Mouse (Mus musculus): Measurements from ENCODE around the gene Wdr18.
"Not testable (repeated sequence)": the region's sequence is repeated elsewhere in the genome, so short reads cannot be mapped to it uniquely, and the experiment has no call there.

Wdr18 gene

DNA sequence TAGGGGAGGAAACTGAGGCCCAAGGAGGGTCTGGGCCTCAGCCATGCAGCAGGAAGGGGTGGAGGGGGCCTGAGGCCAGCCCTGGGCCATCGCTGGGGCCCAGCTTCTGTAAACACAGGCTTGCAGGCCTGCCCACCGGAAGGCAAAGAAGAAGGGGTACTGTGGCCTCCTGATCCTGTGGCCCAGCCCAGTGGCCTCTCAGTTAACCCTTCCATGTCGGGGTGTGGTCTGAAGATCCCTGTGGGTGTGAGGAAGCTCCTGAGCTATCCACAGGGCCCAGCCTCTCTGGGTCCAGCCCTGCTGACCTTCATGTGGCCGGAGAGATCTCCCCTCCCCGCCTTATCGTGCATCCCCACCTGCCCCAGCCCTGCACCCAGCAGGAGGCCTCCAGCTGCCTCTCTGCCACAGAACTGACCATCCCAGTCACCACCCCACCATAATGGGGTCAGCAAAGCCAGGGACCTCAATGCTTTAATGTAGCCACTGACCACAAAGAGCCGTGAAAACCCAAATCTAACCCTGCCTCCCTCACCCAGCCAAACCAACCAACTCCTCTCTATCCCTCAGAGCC, 13.1 kb upstream of the Wdr18 start:
- no peak for DNase-seq (ENCODE audit: low spot score)

- no peak for DNase-seq (ENCODE audit: low spot score)
Measured at GRCm38 (mm10) chr10:79947502-79947901, 12.4 kb upstream of the Wdr18 start.

DNA sequence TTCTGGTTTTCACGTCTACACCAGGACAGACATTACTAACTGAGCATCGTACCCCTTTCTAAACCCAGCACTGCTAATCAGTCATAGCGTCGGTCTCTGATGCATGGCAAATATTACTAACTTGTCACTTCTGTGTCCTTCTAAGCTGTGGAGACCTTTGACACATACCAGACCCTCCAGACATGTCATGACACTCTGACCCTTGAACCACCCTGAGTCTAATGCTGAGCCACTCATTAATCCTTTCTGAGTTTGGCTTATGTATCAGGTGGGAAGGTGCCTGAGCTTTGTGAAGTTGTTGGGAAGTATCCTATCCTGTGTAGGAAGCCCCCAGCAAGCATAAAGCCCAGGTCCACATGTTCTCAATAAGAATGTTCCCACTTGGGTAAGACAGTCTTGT, 10.1 kb upstream of the Wdr18 start:
- no peak for DNase-seq (ENCODE audit: low spot score)

DNA sequence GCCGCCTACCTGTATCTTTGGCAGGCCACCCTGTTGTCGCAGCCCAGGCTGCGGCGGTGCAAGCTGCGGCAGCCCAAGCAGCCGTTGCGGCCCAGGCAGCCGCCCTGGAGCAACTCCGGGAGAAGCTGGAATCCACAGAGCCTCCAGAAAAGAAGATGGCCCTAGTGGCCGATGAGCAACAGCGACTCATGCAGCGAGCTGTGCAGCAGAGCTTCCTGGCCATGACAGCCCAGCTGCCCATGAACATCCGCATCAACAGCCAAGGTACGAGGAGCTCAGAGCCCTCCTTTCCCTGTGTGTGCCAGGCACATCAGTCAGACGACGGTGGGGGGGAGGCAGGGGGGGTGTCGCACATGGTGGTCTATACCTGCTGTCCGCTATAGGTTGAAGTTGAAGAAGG, 9.3 kb upstream of the Wdr18 start:
- DNase-seq (ENCODE audit: low spot score), result no peak

GRCm38 (mm10) chr10:79953946-79954345, 6.0 kb upstream of the Wdr18 start:
- DNase-seq (ENCODE audit: low spot score), result no peak

DNA sequence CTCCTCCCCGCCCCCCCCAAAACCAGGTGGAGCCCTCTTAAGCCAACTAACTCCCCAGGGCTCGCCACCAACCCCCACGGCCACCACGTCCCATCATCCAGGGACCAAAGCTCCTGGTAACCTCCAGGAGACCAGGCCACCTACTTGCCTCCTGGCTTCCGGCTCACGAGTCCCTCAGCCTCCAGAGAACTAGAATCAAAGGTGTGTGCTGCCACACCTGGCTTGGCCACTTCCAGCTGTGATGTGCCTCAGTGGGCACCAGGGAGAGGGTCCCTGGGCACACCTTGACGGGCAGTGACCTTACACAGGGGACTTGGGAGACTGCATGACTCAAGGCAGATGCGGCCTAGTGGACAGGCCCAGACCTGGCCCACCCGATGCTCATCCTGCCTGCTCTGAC, 4.3 kb upstream of the Wdr18 start:
- DNase-seq (ENCODE audit: low spot score), result no peak

- no peak for DNase-seq (ENCODE audit: low spot score)
Measured at GRCm38 (mm10) chr10:79956643-79957154, 3.3 kb upstream of the Wdr18 start.

DNA sequence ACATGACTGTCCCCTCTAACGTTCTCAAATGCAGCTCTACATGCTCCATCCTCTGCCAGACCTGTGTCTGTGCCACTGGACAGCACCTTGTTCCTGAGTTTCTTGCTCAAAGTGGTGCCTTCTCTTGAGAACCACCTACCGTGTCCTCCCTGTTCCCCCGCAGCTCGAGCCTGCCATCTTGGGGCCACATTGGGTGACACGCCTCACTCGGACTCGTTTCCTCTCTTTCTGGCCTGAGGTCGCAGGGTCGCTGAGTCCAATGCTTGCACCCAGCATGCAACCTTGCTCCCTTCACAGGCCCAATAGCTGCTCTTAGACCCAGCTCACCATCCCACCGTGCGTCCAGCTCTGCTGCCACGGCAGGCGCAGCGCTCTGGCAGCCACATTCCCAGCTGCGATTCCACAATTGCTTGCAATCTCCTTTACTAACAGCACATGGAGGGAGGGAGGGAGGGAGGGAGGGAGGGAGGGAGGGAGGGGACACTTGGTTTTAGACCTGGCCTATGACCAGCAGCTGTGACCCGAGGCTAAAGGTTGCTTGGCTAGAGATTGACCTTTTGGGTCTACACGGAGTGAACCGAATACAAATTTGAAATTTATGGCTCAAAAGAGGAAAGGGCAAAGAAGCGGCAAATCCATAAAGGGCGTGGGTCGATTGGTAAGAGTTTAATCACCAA, 1.7 kb upstream of the Wdr18 start:
- DNase-seq (ENCODE audit: low spot score), result peak; percentile 93

DNA sequence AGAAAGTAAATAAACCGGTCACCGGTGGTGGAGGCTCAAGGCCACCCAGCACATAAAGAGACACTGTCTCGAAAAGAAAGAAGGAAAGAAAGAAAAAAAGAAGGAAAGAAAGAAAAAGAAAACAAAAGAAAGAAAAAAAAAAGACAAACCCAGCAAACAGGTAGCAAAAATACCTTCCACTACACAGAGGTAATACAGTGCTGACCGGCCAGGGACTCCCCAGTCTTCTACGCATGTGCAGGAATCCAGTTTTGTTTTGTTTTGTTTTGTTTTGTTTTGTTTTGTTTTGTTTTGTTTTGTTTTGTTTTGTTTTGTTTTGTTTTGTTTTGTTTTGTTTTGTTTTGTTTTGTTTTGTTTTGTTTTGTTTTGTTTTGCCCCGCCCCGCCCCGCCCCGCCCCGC, 540 bp upstream of the Wdr18 start:
- not testable (repeated sequence) for DNase-seq (ENCODE audit: low spot score)

DNA sequence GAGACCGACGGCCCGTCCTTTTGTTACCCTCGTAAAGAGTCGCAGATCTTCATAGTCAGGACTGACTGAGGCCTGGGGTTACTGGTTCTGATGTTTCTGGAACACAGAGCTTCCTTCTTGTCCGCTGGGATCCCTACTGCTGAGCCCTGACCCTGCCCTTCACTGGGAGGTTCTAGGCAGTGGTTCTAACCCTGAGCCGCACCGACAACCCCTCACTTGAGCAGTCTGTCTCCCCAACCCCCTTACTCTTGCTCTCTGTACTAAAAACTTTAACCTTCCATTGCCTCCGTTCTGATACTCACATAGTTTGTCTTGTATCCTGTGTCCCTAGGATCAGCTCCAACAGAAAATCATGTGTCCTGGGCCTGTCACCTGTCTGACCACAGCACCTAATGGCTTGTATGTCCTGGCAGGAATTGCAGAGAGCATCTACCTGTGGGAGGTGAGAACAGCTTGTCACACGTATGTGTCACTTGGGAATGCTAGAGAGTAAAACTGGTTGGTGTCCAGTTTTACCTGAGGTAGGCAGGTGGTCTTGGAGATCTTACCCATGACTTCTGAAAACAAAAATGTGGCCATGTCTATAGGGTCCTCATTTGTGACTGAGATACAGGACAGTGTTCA, 831 bp downstream of the Wdr18 start:
- DNase-seq (ENCODE audit: low spot score), result no peak

- no peak for DNase-seq (ENCODE audit: low spot score)
Measured at GRCm38 (mm10) chr10:79964727-79965126, 4.8 kb downstream of the Wdr18 start.

DNA sequence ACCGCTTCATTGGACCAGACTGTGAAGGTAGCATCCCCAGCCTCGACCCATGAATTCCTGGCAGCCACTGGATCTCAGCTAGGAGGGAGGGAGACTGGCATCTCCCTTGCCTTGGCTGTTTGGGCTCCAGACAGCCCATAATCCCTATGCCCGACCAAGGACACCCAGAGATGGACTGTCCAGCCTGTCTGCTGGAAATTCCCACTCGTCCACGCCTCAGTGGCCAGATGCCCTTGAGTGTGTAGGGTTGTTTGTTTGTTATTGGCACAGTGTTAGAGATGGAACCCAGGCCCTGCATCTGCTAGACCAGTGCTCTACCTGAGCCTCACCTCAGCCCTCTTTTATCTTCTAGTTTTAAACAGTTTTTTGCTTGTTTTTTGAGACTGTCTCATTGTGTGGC, 5.4 kb downstream of the Wdr18 start:
- DNase-seq (ENCODE audit: low spot score), result no peak

DNA sequence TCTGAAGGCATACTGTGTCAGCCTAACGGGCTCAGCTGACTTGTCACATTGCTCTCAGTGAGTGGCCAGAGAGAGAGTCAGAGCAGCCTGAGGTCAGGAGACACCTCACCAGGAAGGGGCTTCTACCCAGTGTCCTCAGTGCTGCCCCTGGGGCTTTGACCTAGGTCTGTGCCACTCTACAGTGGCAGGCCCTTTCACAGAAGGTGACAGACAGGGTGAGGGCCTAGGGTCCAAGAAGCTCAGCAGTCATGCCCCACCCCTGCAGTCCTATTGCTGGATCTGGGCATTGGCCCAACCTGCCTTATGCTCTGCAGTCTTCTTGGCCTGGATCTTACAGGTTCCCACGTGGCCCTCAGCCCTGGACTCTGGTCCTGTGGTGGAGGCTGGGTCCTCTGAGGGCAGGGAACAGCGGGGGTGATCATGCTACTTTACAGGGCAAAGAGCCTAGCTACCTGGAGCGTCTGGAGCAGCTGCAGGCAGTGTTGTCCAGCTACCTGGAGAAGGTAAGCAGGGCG, 7.0 kb downstream of the Wdr18 start:
- no peak for DNase-seq (ENCODE audit: low spot score)

DNA sequence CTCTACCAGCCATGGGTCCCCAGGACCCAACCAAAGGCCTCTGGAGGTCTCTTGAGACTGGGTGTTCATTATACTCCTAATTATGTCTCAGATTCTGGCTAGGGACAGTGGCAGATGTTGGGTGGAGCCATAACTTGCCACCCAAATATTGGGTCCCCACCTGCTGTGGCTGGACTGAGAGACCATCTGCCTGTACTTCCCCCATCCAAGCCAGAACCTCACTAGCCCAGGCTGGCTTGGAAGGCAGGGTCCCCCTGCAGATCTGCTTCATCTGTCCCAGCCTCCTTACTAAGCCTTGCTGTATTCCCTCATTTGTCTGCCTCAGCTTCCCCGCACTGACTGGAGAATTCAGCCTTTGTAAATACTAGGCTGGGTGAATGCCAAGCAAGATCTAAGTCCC, 8.2 kb downstream of the Wdr18 start:
- DNase-seq (ENCODE audit: low spot score), result no peak

DNA sequence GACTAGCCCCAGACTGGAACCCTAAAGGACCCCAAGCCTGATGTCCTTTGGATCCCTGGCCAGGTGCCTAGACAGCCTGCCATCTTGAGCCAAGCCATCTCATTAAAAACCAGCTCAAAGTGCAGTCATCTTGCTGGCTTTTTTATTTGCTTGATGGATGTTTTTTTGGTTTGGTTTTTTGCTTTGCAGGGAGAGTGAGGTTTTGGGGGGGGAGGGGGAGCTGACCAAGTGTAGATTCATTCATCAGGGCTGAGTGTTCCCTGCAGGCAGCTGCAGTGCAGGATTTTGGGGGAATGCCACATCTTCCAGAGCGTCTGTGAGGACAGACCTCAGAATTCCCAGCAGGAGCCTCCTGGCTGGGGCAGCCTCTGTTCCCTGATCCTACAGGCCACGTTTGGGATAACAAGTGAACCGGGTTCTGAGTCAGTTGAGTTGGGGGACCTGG, 9.2 kb downstream of the Wdr18 start:
- no peak for DNase-seq (ENCODE audit: low spot score)

DNA sequence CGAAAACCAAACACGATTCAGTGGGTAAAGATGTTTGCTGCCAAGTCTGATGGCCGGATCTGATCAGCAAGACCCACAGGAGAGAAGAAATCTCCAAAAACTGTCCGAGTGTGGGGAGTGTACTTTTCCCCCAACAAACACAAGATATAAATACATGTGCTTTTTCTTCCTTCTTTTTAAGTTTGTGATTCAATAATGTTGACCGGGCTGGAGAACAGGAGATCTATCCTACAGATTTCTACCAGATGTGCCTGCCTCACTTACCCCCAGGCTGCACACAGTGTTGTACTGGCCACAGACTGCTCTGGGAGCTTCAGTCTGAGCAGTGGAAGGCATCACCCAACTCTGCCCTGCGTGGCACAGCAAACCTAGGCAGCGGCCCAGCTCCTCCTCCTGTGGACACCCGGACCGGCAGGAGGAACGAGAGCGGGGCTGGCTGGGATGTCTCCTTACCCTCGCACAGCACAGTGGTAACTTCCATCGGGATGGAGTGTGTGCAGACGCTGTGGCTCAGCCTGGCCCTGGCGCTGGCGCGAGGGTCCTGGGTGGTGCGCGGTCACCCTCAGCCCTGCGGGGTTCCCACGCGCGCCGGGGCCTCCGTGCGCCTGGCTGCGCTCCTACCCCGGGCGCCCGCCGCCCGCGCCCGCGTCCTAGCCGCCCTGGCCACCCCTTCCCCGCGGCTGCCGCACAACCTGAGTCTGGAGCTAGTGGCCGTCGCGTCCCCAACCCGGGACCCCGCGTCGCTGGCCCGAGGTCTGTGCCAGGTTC, 10.6 kb downstream of the Wdr18 start, which contains the start of gene Grin3b:
Grin3b (plus strand) TSS at position 301 of the 768 bp plus-strand sequence.
- no peak for DNase-seq (ENCODE audit: low spot score)

GRCm38 (mm10) chr10:79971183-79971497, 11.2 kb downstream of the Wdr18 start:
- no peak for DNase-seq (ENCODE audit: low spot score)

DNA sequence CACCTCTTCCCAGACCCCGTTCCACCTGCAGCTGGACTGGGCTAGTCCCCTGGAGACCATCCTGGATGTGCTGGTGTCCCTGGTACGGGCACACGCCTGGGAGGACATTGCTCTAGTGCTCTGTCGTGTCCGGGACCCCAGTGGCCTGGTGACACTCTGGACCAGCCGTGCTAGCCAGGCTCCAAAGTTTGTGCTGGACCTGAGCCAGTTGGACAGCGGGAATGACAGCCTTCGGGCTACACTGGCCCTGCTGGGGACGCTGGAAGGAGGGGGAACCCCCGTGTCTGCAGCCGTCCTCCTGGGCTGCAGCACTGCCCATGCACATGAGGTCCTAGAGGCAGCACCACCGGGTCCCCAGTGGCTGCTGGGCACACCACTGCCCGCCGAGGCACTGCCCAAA, 12.9 kb downstream of the Wdr18 start:
- no peak for DNase-seq (ENCODE audit: low spot score)

GRCm38 (mm10) chr10:79974087-79974486, 14.1 kb downstream of the Wdr18 start:
- no peak for DNase-seq (ENCODE audit: low spot score)

DNA sequence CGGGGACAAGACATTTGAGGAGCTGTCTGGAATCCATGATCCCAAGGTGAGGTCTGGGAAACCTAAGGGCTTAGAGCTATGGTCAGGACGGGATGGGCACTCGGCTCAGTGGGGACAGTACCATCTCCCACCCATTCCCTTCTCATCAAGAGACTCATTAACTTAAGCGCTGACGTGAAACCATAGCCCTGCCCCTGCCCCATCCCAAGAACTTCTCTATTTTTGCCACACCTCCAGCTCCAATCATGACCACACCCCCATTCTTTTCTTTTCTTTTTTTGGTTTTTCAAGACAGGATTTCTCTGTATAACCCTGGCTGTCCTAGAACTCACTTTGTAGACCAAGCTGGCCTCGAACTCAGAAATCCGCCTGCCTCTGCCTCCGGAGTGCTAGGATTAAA, 14.7 kb downstream of the Wdr18 start:
- no peak for DNase-seq (ENCODE audit: low spot score)

- no peak for DNase-seq (ENCODE audit: low spot score)
Measured at GRCm38 (mm10) chr10:79976071-79976721, 16.2 kb downstream of the Wdr18 start.

- DNase-seq (ENCODE audit: low spot score), result no peak
Measured at GRCm38 (mm10) chr10:79976722-79977107, 16.8 kb downstream of the Wdr18 start.

Measured in testis, postnatal 10 days (tissue).